Mouse (Mus musculus) lung, postnatal 25 days (tissue): ENCODE measurements around the gene Cdc14a.

Experiments used
- DNase-seq: peaks from one replicate; pipeline ENCODE4 v3.0.0; 2022; ENCODE audit warnings: low spot score

Cdc14a gene

DNA sequence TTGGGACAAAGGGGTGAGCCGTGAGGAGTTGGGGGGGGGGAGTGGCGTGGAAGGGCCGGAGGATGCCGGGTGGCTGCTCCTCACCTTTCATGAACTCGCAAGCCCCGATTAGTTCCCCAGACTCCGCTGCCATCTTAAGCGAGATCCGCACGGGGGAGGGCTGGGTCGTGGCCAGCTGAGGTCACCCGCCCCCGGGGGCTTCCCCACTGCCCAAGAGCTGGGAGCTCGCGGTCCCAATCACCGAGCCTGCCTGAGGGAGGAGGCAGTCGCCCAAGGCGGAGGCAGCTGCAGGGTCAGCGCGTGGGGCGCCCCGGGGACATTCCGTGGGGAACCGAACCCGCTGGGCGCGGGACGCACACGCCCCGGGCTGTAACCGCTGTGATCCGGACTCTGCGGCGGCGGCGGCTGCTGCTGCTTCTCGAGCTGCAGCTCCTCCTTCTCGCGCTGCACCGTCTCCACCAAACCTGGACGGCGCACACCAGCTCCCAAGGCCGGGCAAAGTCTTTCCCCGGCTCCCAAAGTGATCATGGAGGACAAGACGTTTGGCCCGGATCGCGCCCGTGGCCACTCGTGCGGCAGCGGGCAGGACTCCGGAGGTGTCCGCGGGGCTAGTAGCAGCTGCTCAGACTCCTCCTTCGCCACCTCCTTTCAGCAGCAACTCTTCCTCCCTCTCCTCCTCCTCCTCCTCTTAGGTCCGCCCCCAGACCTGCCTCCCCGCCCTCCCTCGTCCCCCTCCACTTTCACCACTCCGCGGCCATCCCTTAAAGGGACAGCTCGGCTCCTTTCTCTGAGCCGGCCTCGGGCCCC is at the start of gene Cdc14a:
TSS of gene Cdc14a (minus strand) at position 680 of the 807 bp plus-strand sequence.
- DNase-seq: peak; percentile 82

- no peak for DNase-seq
Observed at GRCm38 (mm10) chr3:116465709-116466108, 41.9 kb upstream of the Cdc14a start.

- no peak for DNase-seq
Observed at GRCm38 (mm10) chr3:116464318-116464717, 40.5 kb upstream of the Cdc14a start.

DNA sequence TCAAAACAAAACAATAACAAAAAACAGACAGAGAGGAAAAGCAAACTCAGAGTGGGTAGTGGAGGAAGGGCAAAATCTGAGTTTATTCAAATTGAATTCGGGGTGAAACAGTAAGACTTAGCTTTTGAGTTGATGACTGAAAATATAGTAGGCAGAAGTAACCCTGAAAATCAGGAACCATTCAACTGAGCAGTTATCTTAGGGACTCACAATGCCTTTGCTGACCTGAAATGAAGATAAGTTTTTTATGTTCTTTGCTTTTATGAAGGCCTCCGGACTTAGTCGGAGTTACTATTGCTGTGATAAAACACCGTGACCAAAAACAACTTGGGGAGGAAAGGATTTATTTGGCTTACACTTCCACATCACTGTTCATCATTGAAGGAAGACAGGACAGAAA is 37.2 kb upstream of the Cdc14a start:
- no peak for DNase-seq

GRCm38 (mm10) chr3:116454529-116454928 is 30.7 kb upstream of the Cdc14a start:
- DNase-seq: no peak

- DNase-seq: no peak
Observed at GRCm38 (mm10) chr3:116450741-116451140, 26.9 kb upstream of the Cdc14a start.

DNA sequence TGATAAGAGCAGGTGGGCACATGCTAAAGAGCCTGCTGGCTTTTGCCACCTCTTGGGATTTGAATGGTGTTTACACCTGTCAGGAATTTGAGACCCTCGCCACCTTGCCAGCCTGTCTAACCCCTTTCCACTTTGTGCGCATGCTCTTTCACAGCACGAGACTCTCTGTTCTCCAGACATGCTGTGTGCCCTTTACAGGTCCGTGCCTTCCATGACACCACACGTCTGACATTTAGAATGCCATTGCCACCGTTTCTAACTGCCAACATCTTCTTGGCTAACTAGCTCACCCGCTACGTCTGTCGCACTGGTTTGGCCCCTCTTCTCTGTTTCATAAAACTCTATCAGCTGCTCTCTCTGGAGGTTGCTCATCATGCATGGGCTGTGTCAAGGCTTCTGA is 20.5 kb upstream of the Cdc14a start:
- DNase-seq: no peak

GRCm38 (mm10) chr3:116442788-116443187 is 19.0 kb upstream of the Cdc14a start:
- no peak for DNase-seq

- no peak for DNase-seq
Observed at GRCm38 (mm10) chr3:116441518-116442205, 17.8 kb upstream of the Cdc14a start.

- no peak for DNase-seq
Observed at GRCm38 (mm10) chr3:116440066-116440997, 16.5 kb upstream of the Cdc14a start.

DNA sequence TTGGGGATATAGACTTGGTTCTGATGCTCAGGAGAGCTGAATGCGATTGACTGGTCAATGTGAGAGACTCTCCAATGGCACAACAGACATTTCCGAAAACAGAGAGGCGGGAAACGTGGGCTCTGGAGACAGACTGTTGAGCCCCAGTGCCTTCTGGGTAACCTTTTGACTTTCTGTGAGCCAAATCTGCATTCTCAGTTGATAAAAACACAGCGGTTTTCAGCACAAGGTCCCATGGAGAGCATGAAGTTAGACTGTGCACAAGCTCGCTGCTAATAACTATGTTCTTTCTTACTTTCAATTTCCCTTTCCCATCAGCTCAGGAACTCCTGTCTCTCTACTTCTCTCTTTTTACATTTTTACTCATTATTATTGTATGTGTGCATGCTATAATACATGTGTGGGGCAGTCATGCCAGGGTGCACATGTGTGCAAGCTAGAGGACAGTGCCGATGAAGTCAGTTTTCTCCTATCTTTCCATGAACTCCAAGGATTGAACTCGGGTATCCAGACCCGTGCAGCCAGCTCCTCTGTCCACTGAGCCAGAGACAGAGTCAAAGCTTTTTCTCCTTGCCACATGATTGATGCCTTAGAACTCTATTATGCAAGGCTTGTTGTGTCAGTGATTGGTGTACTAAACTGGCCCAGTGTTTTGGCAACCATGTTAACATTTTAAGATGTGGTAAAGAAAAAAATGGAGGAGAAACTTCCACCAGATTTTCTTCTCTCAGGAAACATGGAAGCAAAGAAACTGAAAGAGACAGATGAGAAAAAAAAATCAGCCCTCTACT is 13.2 kb upstream of the Cdc14a start:
- no peak for DNase-seq

DNA sequence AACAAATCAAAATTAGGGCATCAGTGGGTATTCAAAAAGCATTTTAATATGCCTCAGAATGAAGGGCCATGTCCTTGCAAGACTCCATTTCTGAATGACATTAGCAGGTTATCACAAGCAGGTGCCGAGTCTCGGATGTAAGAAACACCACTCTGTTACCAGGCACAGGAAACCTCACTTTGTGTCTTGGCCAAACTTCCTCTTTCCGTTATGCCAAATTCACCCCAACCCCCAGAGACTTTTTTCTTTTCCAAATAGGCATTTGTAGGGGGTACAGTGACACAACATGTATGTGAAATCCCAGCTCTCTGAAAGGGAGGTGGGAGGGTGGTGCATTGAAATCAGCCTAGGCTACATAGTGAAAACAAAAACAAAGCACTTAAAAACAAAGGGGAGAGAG is 12.3 kb upstream of the Cdc14a start:
- no peak for DNase-seq

DNA sequence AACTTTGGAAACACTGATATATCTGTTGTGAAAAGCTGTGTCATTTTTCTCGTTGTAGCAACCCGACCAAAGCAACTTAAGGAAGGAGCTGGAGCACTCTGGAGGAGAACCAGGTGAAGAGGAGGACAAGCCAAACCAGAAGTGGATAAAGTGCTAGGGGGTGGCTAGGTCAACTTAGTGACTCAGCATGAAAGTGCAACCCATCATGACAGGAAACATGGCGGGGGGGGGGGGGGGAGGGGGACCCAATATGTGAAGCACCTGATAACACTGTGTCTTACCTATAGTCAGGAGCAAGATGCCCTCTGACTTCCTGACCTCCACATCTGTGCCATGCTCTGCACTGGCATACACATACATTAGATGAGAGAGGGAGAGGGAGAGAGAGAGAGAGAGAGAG is 10.9 kb upstream of the Cdc14a start:
- DNase-seq: no peak

GRCm38 (mm10) chr3:116425901-116426300 is 2.1 kb upstream of the Cdc14a start:
- DNase-seq: no peak

DNA sequence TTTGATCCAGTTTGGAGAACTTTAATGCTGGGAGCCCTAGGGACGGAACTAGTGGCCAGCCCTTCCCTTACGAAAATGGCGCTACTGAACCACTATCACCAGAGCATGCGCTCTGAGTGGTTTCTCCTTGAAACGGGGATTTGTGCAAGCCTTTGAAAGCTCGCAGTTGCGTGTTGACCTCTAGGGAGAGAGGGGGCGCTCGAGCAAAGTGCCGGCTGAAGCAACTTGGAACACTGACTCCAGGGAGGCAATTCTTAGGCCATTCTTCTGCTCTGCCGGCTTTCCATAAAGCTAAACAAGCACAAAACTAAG is 1.1 kb upstream of the Cdc14a start:
- DNase-seq: peak; percentile 93

DNA sequence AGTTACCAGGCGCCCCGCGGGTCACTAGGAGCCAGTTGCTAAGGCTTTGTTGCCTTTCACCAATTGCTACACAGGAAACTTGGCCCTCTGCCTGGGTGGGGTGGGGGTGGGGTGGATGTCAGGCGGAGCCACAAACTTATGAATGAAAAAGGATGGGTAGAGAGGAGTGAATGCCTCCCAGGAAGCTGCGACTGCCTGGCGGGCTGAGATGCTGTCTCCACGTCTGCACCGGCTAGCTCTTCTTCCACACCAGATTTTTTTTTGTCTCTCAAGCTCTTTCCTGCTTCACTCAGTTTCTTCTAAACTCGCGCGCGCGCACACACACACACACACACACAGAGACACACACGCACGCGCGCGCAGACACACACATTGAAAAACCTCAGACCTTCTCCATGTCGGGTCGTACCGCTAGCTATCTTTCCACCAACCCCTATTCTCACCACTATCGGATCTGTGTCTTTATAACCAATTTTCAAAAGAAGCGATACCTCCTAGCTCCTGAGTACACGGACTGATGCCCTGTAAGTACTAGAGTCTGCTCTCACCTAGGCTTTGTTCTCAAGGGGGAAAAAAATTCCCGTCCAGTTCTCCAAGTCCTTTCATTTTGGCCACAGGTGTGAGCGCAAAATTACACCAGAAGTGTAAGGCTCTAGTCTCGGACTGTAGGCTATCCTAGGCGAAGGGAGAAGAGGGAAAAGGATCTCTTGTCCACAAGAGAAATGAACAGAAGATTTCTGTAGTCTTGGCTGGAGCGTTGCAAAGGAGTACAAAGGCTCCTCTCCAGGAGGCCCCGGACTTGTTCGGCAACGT is 534 bp upstream of the Cdc14a start:
- no peak for DNase-seq

- peak; percentile 54 for DNase-seq
Observed at GRCm38 (mm10) chr3:116422795-116423352, 958 bp downstream of the Cdc14a start.

GRCm38 (mm10) chr3:116422074-116422473 is 1.8 kb downstream of the Cdc14a start:
- no peak for DNase-seq

GRCm38 (mm10) chr3:116421121-116421520 is 2.7 kb downstream of the Cdc14a start:
- DNase-seq: peak; percentile 24

DNA sequence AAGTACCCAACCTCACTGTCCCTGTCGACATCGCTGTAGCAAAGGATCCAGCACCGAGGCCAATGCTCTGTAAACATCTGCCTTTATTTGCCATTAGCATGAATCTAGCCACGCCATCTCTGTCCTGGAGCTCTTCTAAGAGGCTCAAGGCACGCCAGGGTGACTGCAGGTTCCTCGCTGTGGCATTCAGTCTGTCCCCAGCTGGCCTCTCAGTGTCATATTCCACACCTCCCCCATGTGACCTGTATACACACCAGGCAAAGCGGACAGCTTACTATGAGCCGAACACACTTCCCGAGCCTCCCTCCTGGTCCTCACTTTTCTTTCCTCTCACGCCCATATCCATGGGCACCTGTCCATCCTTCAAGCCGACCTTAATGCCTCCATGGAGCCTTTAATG is 4.0 kb downstream of the Cdc14a start:
- no peak for DNase-seq

GRCm38 (mm10) chr3:116414451-116414860 is 9.4 kb downstream of the Cdc14a start:
- peak; percentile 87 for DNase-seq
